Mouse (Mus musculus) adipose tissue, adult 10 weeks (tissue): Measurements from ENCODE around the gene Gm21725. TPM values are rescaled to one million over a fixed set of nuclear protein-coding genes. Genes with fewer than 3 reads are reported as not detected.

Source experiments
- polyA plus RNA-seq: library from polyadenylated mRNA; stranded (reverse); fragments of 350-450 nt; fragmentation: Illumina TruSeq; extraction: RNeasy Lipid Tissue Mini Kit (QIAGEN cat#74804); gene quantifications from one replicate; pipeline ENCODE4 v1.2.3, GENCODE M21; 2014; ENCODE audit warnings: low read depth, low replicate concordance

Gene Gm21725
- not detected for polyA plus RNA-seq

DNA sequence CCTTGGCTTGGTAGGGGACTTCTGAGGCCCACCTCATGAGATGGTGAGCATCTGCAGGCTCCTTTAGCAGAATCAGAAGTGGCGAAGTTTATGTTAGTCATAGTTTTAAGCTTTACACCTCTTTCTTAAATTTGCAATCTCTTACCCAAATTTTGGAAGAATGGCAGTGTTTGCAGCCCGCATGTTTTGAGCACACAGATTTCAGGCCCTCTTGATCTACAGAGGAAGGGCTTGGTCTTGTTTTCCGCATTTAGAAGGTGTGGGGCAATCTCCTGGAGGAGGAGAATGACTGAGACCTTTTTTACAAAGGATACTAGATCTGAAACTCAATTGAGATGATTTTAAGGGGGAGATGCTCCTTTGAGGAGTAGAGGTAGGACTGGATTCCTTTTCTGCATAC, at the start of gene Gm21725:
TSS of gene Gm21725 (minus strand) at position 101 of the 400 bp plus-strand sequence.

Other genes with a start within 250 kb of the Gm21725 start
- gene Gm21891, start 215.6 kb downstream of the Gm21725 start, polyA plus RNA-seq, result not detected
- gene Gm21425, start 187.1 kb downstream of the Gm21725 start, polyA plus RNA-seq, result not detected
- not detected for gene Gm21828, start 125.1 kb downstream of the Gm21725 start, polyA plus RNA-seq
- not detected for gene Gm21440, start 96.7 kb downstream of the Gm21725 start, polyA plus RNA-seq
- gene Gm21454, start 96.6 kb downstream of the Gm21725 start, polyA plus RNA-seq, result not detected
- not detected for gene Gm21866, start 116.5 kb upstream of the Gm21725 start, polyA plus RNA-seq
- 0.27 TPM for gene Gm20773, start 145.0 kb upstream of the Gm21725 start, polyA plus RNA-seq